Mouse (Mus musculus) granulocyte monocyte progenitor cell, adult 5-6 weeks (primary cell): Measurements from ENCODE around the gene Dnase2b. TPM values are rescaled to one million over a fixed set of nuclear protein-coding genes. Genes with fewer than 3 reads are reported as not detected.

ENCODE experiments used
- ATAC-seq: replicated peaks from 2 replicates; pipeline ENCODE4 v1.8.0; 2016; ENCODE audit warnings: mild to moderate bottlenecking, moderate TSS enrichment, inconsistent platforms; ENCODE audit not compliant: poor library complexity, severe bottlenecking
- total RNA-seq, 2 experiments: library from RNA; stranded (forward) in 1 of 2; stranded (reverse) in 1 of 2; fragments of 200-712, 200-1000 nt in 1 of 2; fragments of >200 nt in 1 of 2; fragmentation: Nextera tagmentation in 1 of 2; gene quantifications; 2 replicates each; pipeline ENCODE4 v1.2.3; 2014 to 2017

The Dnase2b gene
- total RNA-seq, 2 experiments from 2014 or later = not detected

GRCm38 (mm10) chr3:146577591-146577990 lies 37.8 kb downstream of the Dnase2b start:
- ATAC-seq = no peak

GRCm38 (mm10) chr3:146571341-146571740 lies 44.1 kb downstream of the Dnase2b start:
- peak; percentile 78 for ATAC-seq

GRCm38 (mm10) chr3:146570939-146571338 lies 44.5 kb downstream of the Dnase2b start:
- no peak for ATAC-seq

- no peak for ATAC-seq
Measured at GRCm38 (mm10) chr3:146570148-146570782, 45.1 kb downstream of the Dnase2b start, which contains the start of gene Uox. TSS of gene Uox (plus strand) at chr3:146570426.

- ATAC-seq = no peak
Measured at GRCm38 (mm10) chr3:146569594-146569993, 45.8 kb downstream of the Dnase2b start.

GRCm38 (mm10) chr3:146567884-146568530 lies 47.4 kb downstream of the Dnase2b start:
- no peak for ATAC-seq

GRCm38 (mm10) chr3:146567366-146567765 lies 48.0 kb downstream of the Dnase2b start:
- ATAC-seq = no peak

- no peak for ATAC-seq
Measured at GRCm38 (mm10) chr3:146565065-146565411, 50.4 kb downstream of the Dnase2b start.

- ATAC-seq = peak; percentile 61
Measured at GRCm38 (mm10) chr3:146564268-146565064, 50.9 kb downstream of the Dnase2b start.

GRCm38 (mm10) chr3:146562936-146563335 lies 52.5 kb downstream of the Dnase2b start:
- no peak for ATAC-seq

- ATAC-seq = no peak
Measured at GRCm38 (mm10) chr3:146557507-146557906, 57.9 kb downstream of the Dnase2b start.

GRCm38 (mm10) chr3:146556567-146556966 lies 58.8 kb downstream of the Dnase2b start:
- no peak for ATAC-seq

- ATAC-seq = no peak
Measured at GRCm38 (mm10) chr3:146554816-146555215, 60.6 kb downstream of the Dnase2b start.

GRCm38 (mm10) chr3:146543632-146544031 lies 71.8 kb downstream of the Dnase2b start:
- ATAC-seq = no peak

- peak; percentile 30 for ATAC-seq
Measured at GRCm38 (mm10) chr3:146540521-146541273, 74.7 kb downstream of the Dnase2b start.

GRCm38 (mm10) chr3:146534986-146535385 lies 80.4 kb downstream of the Dnase2b start:
- no peak for ATAC-seq

Other genes with a start within 250 kb of the Dnase2b start
- gene Ssx2ip, start 211.0 kb downstream of the Dnase2b start, total RNA-seq (2014; fragmentation: Nextera tagmentation) = 7.6 and 13.9 TPM in 2 replicates
- 17.7 and 19.8 TPM in 2 replicates for gene Ssx2ip, start 211.0 kb downstream of the Dnase2b start, total RNA-seq (2017)
- gene Ctbs, start 165.8 kb downstream of the Dnase2b start, total RNA-seq (2014; fragmentation: Nextera tagmentation) = 4.7 and 10.5 TPM in 2 replicates
- 7.3 and 10.9 TPM in 2 replicates for gene Ctbs, start 165.8 kb downstream of the Dnase2b start, total RNA-seq (2017)
- 4.6 and 6.4 TPM in 2 replicates for gene Spata1, start 115.8 kb downstream of the Dnase2b start, total RNA-seq (2014; fragmentation: Nextera tagmentation)
- 7.9 and 27.0 TPM in 2 replicates for gene Spata1, start 115.8 kb downstream of the Dnase2b start, total RNA-seq (2017)
- gene Gng5, start 115.8 kb downstream of the Dnase2b start, total RNA-seq (2014; fragmentation: Nextera tagmentation) = 393 and 432 TPM in 2 replicates
- 166 and 178 TPM in 2 replicates for gene Gng5, start 115.8 kb downstream of the Dnase2b start, total RNA-seq (2017)
- gene Rpf1, start 94.2 kb downstream of the Dnase2b start, total RNA-seq (2014; fragmentation: Nextera tagmentation) = 60.8 and 77.7 TPM in 2 replicates
- 90.3 and 93.0 TPM in 2 replicates for gene Rpf1, start 94.2 kb downstream of the Dnase2b start, total RNA-seq (2017)
- not detected in 2 replicates for gene Uox, start 45.2 kb downstream of the Dnase2b start, total RNA-seq (2014; fragmentation: Nextera tagmentation)
- not detected in 2 replicates for gene Uox, start 45.2 kb downstream of the Dnase2b start, total RNA-seq (2017)
- gene 4930503B20Rik, start 35.7 kb upstream of the Dnase2b start, total RNA-seq (2014; fragmentation: Nextera tagmentation) = not detected in 2 replicates
- gene 4930503B20Rik, start 35.7 kb upstream of the Dnase2b start, total RNA-seq (2017) = 0.05 TPM in 1 of 2 replicates, not detected in the other
- gene Samd13, start 70.0 kb upstream of the Dnase2b start, total RNA-seq (2014; fragmentation: Nextera tagmentation) = 1.9 TPM in 1 of 2 replicates, not detected in the other
- 0.36 and 2.2 TPM in 2 replicates for gene Samd13, start 70.0 kb upstream of the Dnase2b start, total RNA-seq (2017)
- gene Prkacb, start 197.4 kb upstream of the Dnase2b start, total RNA-seq (2014; fragmentation: Nextera tagmentation) = 59.3 and 64.8 TPM in 2 replicates
- gene Prkacb, start 197.4 kb upstream of the Dnase2b start, total RNA-seq (2017) = 78.1 and 85.3 TPM in 2 replicates
- not detected in 2 replicates for gene Ttll7, start 236.8 kb upstream of the Dnase2b start, total RNA-seq (2014; fragmentation: Nextera tagmentation)
- gene Ttll7, start 236.8 kb upstream of the Dnase2b start, total RNA-seq (2017) = 0.21 TPM in 1 of 2 replicates, not detected in the other